Mouse (Mus musculus) limb, embryonic 15.5 days (tissue): Measurements from ENCODE around the gene Scarb1. TPM values are rescaled to one million over a fixed set of nuclear protein-coding genes. Genes with fewer than 3 reads are reported as not detected.

ENCODE experiments used
- ATAC-seq: fragments of 200-750 bp; cut with Nextera tagmentation; 2 replicates; pipeline ENCODE4 v1.8.0; 2017; ENCODE audit warnings: low read depth, moderate TSS enrichment; ENCODE audit not compliant: insufficient number of reproducible peaks, low FRiP score, low TSS enrichment
- H3K27ac ChIP-seq: fragments of 300-500 bp; sonication (generic); 2 replicates; pipeline ENCODE4 v1.5.1; 2015; ENCODE audit warnings: moderate library complexity, mild to moderate bottlenecking, inconsistent platforms
- H3K27me3 ChIP-seq: fragments of 300-500 bp; sonication (generic); 2 replicates; pipeline ENCODE4 v1.6.1; 2015; ENCODE audit warnings: inconsistent platforms
- H3K36me3 ChIP-seq: fragments of 300-500 bp; sonication (generic); 2 replicates; pipeline ENCODE4 v1.6.1; 2015; ENCODE audit warnings: inconsistent platforms
- H3K4me1 ChIP-seq: fragments of 300-500 bp; sonication (generic); 2 replicates; pipeline ENCODE4 v1.6.1; 2015; ENCODE audit warnings: inconsistent platforms
- H3K4me2 ChIP-seq: fragments of 300-500 bp; sonication (generic); 2 replicates; pipeline ENCODE4 v1.6.1; 2015; ENCODE audit warnings: mild to moderate bottlenecking, inconsistent platforms
- H3K4me3 ChIP-seq: fragments of 300-500 bp; sonication (generic); 2 replicates; pipeline ENCODE4 v1.5.1; 2015; ENCODE audit warnings: mild to moderate bottlenecking, inconsistent platforms
- H3K9ac ChIP-seq: fragments of 300-500 bp; sonication (generic); 2 replicates; pipeline ENCODE4 v1.6.1; 2015; ENCODE audit warnings: inconsistent platforms
- H3K9me3 ChIP-seq: fragments of 300-500 bp; sonication (generic); 2 replicates; pipeline ENCODE4 v1.6.1; 2016; ENCODE audit warnings: inconsistent platforms
- WGBS: fragments of 180-500 bp; shearing (Covaris S2); methylation state at CpG from one replicate; pipeline ENCODE4 v1.1.7; 2015; 5-methylcytosine and 5-hydroxymethylcytosine counted together
- polyA plus RNA-seq: library from polyadenylated mRNA; unstranded; fragments of >200 nt; fragmentation: Nextera tagmentation; extraction: Ambion mirVana; gene quantifications from 2 replicates; pipeline ENCODE4 v1.2.1, GENCODE M21; 2015

Scarb1 gene
- polyA plus RNA-seq, 1 experiment from 2014 or later, result 57.2 TPM

DNA sequence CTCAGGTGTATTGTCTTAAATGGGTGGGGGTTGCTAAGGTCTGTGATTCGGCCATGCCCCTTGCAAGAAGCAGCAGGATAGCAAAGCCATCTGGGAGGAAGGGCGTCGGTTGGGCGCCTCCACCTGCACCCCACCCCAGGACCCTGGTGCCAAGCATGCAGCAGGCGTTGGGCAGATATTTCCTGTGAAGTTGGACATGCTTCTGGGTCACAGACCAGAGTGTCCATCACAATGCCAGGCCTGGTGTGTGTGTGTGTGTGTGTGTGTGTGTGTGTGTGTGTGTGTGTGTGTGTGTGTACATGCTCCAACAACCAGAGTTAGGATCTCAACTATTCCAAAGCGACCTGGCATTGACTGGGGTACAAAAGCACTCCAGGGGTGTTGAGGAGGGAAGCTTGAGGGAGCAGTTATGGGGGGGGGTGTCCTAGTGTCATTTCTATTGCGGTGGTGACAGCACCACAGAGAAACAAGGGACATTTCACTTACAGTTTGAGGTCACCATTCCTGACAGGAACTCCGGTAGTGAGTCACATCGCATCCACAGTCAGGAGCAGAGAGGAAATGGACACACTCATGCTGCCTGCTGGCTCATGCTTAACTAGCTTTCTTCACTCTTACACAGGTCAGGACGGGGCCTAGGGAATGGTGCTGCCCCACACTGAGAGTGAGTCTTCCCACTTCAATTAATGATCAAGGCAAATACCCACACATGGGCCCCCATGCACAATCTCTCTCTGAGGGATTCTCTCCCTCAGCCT is 68.5 kb downstream of the Scarb1 start:
- Histone ChIP-seq H3K4me1 (peaks cover 48% of the 10 kb centered on the region), H3K4me3 (no peak overlapping the region), H3K9ac (no peak overlapping the region), H3K4me2 (no peak overlapping the region), H3K36me3 (no peaks in the 10 kb centered on the region; the same call in 1 of the 2 replicates), H3K27me3 (no peaks in the 10 kb centered on the region), H3K27ac (no peak overlapping the region), H3K9me3 (no peaks in the 10 kb centered on the region)
- ATAC-seq, result no peak
- 81% methylated on average over 10 of the region's 10 CpGs for WGBS

DNA sequence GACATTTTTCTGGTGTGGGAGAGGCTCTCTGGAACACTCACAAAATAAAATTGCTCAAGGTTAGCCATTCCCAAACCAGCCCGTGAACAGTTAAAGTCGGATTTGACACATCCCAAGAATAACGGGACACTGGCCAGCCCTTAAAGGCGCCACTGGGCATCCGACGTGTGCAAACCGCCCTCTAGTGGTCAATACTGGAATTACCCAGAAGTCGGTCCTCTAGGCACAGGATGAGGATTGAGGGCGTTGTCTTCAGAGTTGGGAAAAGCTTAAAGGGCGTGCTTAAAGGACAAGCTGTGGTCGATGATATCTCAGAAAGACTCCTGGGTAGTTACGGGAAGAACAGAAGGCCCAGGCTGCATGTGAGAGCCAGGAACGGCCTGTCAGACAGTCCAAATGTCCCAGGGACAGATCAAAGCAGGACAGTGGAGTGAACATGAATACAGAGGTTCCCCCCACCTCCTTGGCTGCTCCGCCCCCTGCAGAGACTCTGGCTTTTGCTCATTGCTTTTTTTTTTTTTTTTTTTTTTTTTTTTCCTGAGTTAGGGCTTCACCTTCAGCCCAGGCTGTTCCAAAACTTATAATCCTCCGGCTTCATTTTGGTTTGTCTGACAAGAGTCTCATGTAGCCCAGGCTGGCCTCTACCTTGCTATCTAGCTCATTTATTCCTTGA is 69.2 kb downstream of the Scarb1 start:
- Histone ChIP-seq H3K4me2 (no peak overlapping the region), H3K27me3 (no peaks in the 10 kb centered on the region), H3K9ac (no peak overlapping the region), H3K36me3 (no peaks in the 10 kb centered on the region; the same call in 1 of the 2 replicates), H3K4me3 (no peak overlapping the region), H3K9me3 (no peaks in the 10 kb centered on the region), H3K27ac (no peak overlapping the region), H3K4me1 (peaks cover 53% of the 10 kb centered on the region)
- ATAC-seq, result no peak
- 8% methylated on average over 15 of the region's 15 CpGs for WGBS

DNA sequence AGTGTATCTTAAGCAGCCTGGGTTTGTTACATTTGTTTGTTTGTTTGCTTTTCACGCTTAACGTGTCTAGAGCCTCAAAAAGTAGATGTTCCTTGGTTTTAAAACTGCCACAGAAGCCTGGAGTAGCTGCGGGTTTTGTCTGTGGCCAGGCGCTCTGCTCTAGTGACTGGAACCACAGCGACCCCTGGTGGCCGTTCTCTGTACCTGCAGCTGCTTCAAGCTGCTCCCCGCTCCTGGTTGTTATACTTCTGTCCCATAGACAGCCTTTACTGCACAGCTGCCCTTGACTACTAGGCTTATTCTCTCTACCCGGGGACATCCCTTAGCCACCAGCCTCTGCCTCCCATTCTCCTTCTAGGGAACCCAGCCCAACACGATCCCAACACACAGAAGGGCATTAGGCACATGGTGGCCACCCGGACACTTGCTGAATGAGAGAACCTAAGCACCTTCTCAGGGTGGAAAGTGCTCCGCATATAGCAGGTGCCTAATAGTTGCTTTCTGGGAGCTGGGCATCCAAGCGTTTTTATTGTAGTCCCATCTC is 70.2 kb downstream of the Scarb1 start:
- Histone ChIP-seq H3K9me3 (no peaks in the 10 kb centered on the region), H3K27ac (no peak overlapping the region), H3K9ac (no peak overlapping the region), H3K4me1 (peaks cover 57% of the 10 kb centered on the region), H3K27me3 (0 out of 2 replicates have a peak, but pooled peaks cover 3% of the 10 kb centered on the region), H3K4me2 (no peak overlapping the region), H3K36me3 (no peaks in the 10 kb centered on the region), H3K4me3 (no peak overlapping the region)
- 17% methylated on average over 12 of the region's 12 CpGs for WGBS
- ATAC-seq, result no peak

DNA sequence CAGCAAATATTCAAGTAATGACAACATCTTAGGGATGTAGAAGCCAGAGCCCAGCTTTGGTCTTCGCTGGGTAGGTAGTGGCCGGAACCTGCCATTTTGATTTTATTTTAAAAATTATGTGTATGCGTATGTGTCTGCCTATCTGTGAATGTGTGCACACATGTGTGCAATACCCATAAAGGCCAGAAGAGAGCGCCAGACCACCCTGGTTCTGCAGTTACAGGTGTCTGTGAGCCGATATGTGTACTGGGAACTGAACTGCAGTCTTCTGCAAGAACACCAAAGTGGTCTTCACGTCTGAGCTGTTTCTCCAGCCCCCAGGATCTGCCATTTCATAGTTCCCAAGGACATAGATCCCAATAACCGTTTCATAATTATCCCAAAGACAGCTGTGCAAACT is 71.1 kb downstream of the Scarb1 start:
- H3K4me3 ChIP-seq, result no peak overlapping the region
- no peak for ATAC-seq
- whole genome bisulfite sequencing, result 88% methylated on average over 7 of the region's 7 CpGs
- no peak overlapping the region for H3K9ac ChIP-seq
- no peaks in the 10 kb centered on the region for H3K9me3 ChIP-seq
- no peak overlapping the region for H3K4me2 ChIP-seq
- H3K27ac ChIP-seq, result no peak overlapping the region
- H3K27me3 ChIP-seq, result 0 out of 2 replicates have a peak, but pooled peaks cover 3% of the 10 kb centered on the region
- no peaks in the 10 kb centered on the region for H3K36me3 ChIP-seq
- H3K4me1 ChIP-seq, result peaks cover 60% of the 10 kb centered on the region

DNA sequence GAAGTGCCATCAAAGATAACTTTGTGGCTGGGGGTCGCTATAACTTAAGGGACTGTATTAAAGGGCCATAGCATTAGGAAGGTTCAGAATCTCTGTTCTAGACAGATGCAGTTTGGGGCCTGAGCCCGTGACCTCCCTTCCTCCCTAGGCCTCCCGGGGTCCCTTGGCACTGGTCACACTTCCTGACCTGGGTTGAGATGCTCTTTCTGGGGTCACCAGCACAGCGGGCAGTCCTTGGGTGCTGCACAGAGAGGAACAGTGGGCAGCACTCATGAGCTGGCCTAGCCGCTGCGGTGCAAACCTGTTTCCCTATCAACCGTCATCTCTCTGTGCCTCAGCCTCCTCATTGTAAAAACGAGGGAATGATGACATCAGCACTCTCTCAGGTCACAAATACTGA is 71.5 kb downstream of the Scarb1 start:
- ATAC-seq, result no peak
- 0 out of 2 replicates have a peak, but pooled peaks cover 3% of the 10 kb centered on the region for H3K27me3 ChIP-seq
- H3K4me1 ChIP-seq, result peaks cover 65% of the 10 kb centered on the region
- no peaks in the 10 kb centered on the region for H3K36me3 ChIP-seq
- no peak overlapping the region for H3K4me2 ChIP-seq
- no peak overlapping the region for H3K27ac ChIP-seq
- no peaks in the 10 kb centered on the region for H3K9me3 ChIP-seq
- no peak overlapping the region for H3K9ac ChIP-seq
- H3K4me3 ChIP-seq, result no peak overlapping the region
- 88% methylated on average over 8 of the region's 8 CpGs for WGBS

DNA sequence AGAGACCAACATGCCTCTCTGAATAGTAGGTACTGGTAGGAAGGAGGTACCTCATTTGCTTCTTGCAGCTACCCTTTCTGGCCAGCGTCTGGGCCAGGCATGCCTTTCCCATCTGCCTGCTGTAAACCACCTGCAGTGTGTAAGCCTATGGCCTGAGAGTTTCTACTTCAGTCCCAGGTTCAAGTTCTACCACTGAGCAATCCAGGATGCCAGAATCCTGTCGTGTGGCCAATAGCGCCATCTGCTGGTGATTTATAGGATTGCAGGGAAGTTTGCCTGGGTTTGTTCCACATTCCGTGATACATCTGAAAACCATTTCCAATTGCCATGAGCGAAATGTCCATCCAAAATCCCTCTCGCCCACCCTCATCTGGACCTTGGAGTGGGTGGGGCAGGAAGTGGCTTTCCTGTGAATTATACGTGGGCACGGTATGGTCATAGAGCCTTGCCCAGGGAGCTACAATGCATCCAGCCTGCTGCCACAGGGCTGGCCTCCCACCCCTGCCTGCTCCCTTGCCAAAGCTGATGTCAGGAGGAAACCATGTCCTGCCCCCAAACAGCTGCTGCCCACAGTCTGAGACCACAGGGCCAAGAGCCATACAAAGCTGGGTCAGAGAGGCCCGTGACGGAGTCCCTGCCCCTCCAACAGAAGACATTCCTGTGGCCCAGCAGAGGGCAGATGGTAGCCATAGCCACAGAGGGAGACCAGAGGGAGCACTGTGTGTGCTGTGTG is 72.7 kb downstream of the Scarb1 start:
- Histone ChIP-seq H3K4me2 (0 out of 2 replicates have a peak overlapping the region, but pooled peaks have one; percentile 32), H3K36me3 (no peaks in the 10 kb centered on the region), H3K9me3 (no peaks in the 10 kb centered on the region), H3K27me3 (0 out of 2 replicates have a peak, but pooled peaks cover 3% of the 10 kb centered on the region), H3K4me3 (0 out of 2 replicates have a peak overlapping the region, but pooled peaks have one; percentile 5), H3K27ac (peak overlapping the region; percentile 72), H3K9ac (no peak overlapping the region), H3K4me1 (peaks cover 59% of the 10 kb centered on the region)
- 9% methylated on average over 10 of the region's 10 CpGs for WGBS
- ATAC-seq, result peak; percentile 64

DNA sequence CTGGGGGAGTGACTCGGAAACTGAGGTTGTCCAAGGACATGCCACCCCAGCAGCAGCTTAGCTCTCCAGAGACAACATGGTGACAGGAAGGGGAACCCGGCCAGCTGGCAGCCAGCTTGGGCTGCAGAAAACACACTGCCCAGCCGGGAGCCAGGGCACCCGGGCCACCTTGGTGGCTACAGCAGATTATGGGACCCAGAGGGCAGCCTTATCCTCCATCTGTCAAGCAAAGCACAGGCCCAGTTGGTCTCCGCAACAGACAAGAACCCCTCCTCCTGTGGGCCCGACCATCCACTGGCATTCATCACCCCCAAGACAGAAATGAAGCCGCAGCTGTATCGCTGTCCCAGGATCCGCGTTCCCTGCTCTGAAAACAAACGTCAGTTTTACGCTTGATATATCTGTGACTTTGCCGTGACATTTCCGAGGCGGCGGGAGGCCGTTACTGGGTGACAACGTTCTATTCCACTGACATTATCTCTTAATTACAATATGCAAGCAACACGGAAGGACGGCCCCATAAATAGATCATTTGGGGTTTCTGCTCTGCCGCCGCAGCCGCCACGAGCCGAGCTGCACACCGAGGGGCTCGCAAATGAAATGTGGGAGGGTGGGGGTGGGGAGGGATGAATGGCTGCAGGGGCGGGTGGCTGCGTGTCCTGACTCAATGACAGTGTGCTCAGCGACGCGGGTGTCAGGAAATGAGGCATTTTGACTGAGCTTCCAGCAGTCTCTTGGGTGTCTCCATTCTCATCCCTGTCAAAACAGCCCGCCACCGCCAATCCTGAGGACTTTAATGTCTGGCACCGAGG is 73.5 kb downstream of the Scarb1 start:
- Histone ChIP-seq H3K4me3 (no peak overlapping the region), H3K9ac (no peak overlapping the region), H3K9me3 (no peaks in the 10 kb centered on the region), H3K27ac (peak overlapping the region; percentile 72; the same call in 1 of the 2 replicates), H3K36me3 (no peaks in the 10 kb centered on the region), H3K4me2 (peak overlapping the region; percentile 31), H3K4me1 (peaks cover 63% of the 10 kb centered on the region), H3K27me3 (0 out of 2 replicates have a peak, but pooled peaks cover 3% of the 10 kb centered on the region)
- no peak for ATAC-seq
- 27% methylated on average over 35 of the region's 35 CpGs for WGBS

DNA sequence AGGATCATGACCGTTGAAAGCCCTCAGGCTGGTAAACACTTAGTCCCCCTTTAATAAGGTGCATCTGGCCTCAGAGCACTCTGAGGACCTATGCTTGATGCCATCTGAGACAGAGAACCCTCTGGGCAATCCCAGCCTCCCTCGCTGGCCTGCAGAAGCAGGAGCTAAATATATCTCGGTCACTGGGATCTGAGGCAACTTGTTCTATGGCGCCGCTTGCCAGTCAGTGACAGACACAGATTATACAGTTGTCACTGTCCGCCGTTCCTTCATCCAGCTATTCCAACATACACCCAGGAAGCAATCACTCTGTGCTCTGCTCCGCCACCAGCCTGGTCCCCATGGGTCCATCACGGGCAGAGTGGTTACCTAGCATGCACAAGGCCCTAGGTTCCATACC is 74.8 kb downstream of the Scarb1 start:
- Histone ChIP-seq H3K9ac (no peak overlapping the region), H3K27me3 (0 out of 2 replicates have a peak, but pooled peaks cover 3% of the 10 kb centered on the region), H3K27ac (no peak overlapping the region), H3K4me2 (no peak overlapping the region), H3K4me3 (no peak overlapping the region), H3K36me3 (no peaks in the 10 kb centered on the region), H3K9me3 (no peaks in the 10 kb centered on the region), H3K4me1 (peaks cover 53% of the 10 kb centered on the region)
- 65% methylated on average over 9 of the region's 9 CpGs for WGBS
- no peak for ATAC-seq

DNA sequence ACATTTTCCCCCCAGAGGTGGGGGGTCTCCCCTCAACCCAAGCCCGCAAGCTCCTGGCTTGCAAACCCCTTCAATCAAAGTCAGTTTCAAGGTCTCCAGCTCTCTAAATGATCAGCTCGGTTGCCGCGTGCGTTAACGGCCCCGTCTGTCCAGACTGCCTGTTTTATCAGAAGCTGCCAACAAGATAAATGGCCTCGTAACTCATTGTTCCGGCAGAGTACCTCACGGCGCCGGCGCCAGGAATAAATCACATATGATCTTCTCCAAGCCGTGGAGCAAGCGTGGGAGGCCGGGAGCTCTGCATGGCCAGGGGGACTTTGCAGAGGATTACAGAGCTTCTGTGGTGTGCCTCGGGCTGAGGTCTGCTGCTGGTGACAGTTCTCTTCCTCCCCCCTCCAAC is 76.2 kb downstream of the Scarb1 start:
- peaks cover 45% of the 10 kb centered on the region for H3K4me1 ChIP-seq
- 0 out of 2 replicates have a peak, but pooled peaks cover 3% of the 10 kb centered on the region for H3K27me3 ChIP-seq
- no peak overlapping the region for H3K4me2 ChIP-seq
- no peak overlapping the region for H3K4me3 ChIP-seq
- no peaks in the 10 kb centered on the region for H3K36me3 ChIP-seq
- H3K9ac ChIP-seq, result no peak overlapping the region
- ATAC-seq, result no peak
- no peak overlapping the region for H3K27ac ChIP-seq
- WGBS, result 8% methylated on average over 17 of the region's 17 CpGs
- H3K9me3 ChIP-seq, result no peaks in the 10 kb centered on the region

DNA sequence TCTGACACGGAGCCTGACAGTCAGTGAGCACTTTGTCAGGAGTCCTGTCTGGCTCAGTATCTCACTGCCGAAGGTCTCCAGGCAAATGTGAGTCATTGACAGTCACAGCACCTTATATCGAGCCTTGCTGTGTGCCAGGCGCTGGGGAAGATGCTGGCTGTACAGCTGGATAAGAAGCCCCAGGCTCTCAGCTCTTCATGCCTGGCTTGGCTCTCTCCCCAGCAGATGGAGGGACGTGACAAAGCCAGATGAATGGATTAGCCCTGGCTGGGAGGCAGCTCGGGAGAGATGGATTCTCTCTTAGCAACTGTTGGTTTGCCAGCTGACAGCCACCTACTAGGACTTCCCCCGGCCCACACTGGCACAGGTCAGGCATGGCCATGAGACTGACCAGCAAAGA is 78.3 kb downstream of the Scarb1 start:
- whole genome bisulfite sequencing, result 40% methylated on average over 7 of the region's 7 CpGs
- Histone ChIP-seq H3K27ac (no peak overlapping the region), H3K9me3 (no peaks in the 10 kb centered on the region)

DNA sequence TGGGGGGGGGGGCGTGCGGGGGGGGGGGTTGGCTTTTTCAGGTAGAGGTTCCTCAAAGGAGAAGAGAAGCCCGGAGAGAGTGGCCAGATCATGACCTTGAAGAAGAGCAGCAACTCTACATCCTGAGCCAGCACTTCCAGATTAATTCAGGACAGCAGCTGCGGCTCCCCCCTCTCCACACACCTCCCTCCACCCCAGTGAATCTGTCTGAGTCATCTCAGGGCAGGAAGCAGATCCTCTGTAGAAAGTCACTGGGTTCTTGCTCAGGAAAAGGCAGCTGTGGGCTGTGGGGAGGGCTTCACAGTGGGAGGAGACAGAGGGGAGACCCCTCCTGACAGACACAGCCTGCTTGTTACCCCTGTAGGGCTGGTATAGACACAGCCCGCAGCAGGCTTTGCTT is 87.0 kb downstream of the Scarb1 start:
- peaks cover 18% of the 10 kb centered on the region for H3K4me1 ChIP-seq
- H3K27me3 ChIP-seq, result no peaks in the 10 kb centered on the region
- no peaks in the 10 kb centered on the region for H3K36me3 ChIP-seq
- H3K27ac ChIP-seq, result no peak overlapping the region
- 71% methylated on average over 3 of the region's 5 CpGs for WGBS
- H3K9me3 ChIP-seq, result no peaks in the 10 kb centered on the region
- no peak for ATAC-seq
- no peak overlapping the region for H3K4me2 ChIP-seq
- no peak overlapping the region for H3K9ac ChIP-seq
- H3K4me3 ChIP-seq, result no peak overlapping the region

More for the DNA sequence above, 78.3 kb downstream of the Scarb1 start:
- H3K36me3 ChIP-seq, result no peaks in the 10 kb centered on the region
- no peak overlapping the region for H3K4me3 ChIP-seq
- 0 out of 2 replicates have a peak, but pooled peaks cover 3% of the 10 kb centered on the region for H3K27me3 ChIP-seq
- H3K9ac ChIP-seq, result no peak overlapping the region
- peaks cover 31% of the 10 kb centered on the region for H3K4me1 ChIP-seq
- H3K4me2 ChIP-seq, result no peak overlapping the region
- ATAC-seq, result no peak; the same call in 1 of the 2 replicates
